Mouse (Mus musculus) stomach, postnatal 0 days (tissue): ENCODE data around the gene Tgfbi.

Experiments
- CTCF ChIP-seq: IDR thresholded peaks from 2 replicates; pipeline ENCODE4 v1.5.1; 2016; ENCODE audit warnings: antibody characterized with exemption, low read depth, mild to moderate bottlenecking, moderate library complexity
- EP300 ChIP-seq: optimal IDR thresholded peaks from 2 replicates; pipeline ENCODE3; 2016; ENCODE audit warnings: antibody characterized with exemption

- TF ChIP-seq CTCF (no peak), EP300 (no peak)
Measured at GRCm38 (mm10) chr13:56614768-56615167, 5.4 kb downstream of the Tgfbi start.
